Mouse (Mus musculus): Measurements from ENCODE around the gene Smagp.

- TF ChIP-seq CTCF (IDR thresholded peaks at IDR 0.05; ENCODE audit: extremely low read depth, insufficient read length, insufficient replicate concordance, low read depth, low read length): no peak
- no peak for TF ChIP-seq POLR2A (IDR thresholded peaks at IDR 0.05; ENCODE audit: low read depth, low read length)
Measured at GRCm38 (mm10) chr15:100677675-100678074, 40.9 kb upstream of the Smagp start.

Measured in small intestine, adult 2 months (tissue).